Mouse (Mus musculus) ES-E14 (cell line): Measurements from ENCODE around the gene Gm20671.

Source experiments
- CHD2 ChIP-seq: IDR thresholded peaks from 2 replicates; pipeline ENCODE4 v1.6.1; 2014; ENCODE audit warnings: mild to moderate bottlenecking, low read depth, low read length, inconsistent platforms
- HCFC1 ChIP-seq: IDR thresholded peaks from 2 replicates; pipeline ENCODE4 v1.6.1; 2012; ENCODE audit warnings: low read length, inconsistent platforms, borderline replicate concordance; ENCODE audit not compliant: insufficient read depth
- ZC3H11A ChIP-seq: IDR thresholded peaks from 2 replicates; pipeline ENCODE4 v1.6.1; 2012; ENCODE audit warnings: low read depth, mild to moderate bottlenecking, inconsistent platforms, low read length, borderline replicate concordance
- ZNF384 ChIP-seq: IDR thresholded peaks from 2 replicates; pipeline ENCODE4 v1.6.1; 2012; ENCODE audit warnings: low read depth, low read length, inconsistent platforms

DNA sequence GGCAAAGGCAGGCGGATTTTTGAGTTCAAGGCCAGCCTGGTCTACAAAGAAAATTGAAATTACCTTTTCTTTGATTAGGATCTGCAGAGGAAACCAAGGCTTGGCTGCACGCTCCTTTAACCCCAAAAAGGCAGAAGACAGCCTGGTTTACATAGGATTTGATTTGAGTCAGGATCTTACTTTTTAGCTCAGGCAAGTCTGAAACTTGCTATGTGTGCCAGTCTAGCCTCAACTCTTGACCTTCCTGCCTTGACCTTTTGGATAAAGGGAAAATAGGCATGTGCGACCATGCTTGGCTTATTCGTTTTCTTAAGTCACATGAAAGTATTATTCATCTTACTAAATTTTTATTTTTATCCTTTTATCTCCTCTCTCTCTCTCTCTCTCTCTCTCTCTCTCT lies 27.9 kb upstream of the Gm20671 start:
- TF ChIP-seq ZNF384 = no peak
- no peak for TF ChIP-seq ZC3H11A
- no peak for TF ChIP-seq CHD2
- TF ChIP-seq HCFC1 = no peak
